Mouse (Mus musculus): Measurements from ENCODE around the gene Kcnh4.

The Kcnh4 gene

DNA sequence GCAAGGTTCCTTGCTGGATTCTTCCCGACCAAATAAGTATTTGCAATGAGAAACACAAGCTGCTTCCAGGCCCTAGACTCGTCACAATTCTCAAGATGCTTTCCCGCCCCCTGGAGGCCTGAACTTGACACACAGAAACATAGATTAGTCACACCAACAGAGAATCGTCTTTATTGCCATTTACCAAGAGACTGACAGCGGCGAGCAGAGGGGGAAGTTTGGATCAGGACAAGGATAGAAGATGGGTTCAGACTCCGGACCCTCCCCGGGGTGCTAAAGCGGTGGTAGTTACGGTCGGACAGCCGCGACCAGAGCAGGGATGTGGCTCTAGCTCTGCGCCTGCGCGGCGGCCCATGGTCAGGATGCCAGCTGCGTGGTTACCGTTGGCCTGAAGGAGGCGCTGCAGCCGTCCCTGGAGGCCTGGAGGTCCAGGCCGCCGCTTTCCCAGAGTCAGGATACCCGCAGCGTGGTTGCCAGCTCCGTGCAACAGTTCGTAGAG, 1.9 kb upstream of the Kcnh4 start:
- DNase-seq = peak; percentile 53 to 55

DNA sequence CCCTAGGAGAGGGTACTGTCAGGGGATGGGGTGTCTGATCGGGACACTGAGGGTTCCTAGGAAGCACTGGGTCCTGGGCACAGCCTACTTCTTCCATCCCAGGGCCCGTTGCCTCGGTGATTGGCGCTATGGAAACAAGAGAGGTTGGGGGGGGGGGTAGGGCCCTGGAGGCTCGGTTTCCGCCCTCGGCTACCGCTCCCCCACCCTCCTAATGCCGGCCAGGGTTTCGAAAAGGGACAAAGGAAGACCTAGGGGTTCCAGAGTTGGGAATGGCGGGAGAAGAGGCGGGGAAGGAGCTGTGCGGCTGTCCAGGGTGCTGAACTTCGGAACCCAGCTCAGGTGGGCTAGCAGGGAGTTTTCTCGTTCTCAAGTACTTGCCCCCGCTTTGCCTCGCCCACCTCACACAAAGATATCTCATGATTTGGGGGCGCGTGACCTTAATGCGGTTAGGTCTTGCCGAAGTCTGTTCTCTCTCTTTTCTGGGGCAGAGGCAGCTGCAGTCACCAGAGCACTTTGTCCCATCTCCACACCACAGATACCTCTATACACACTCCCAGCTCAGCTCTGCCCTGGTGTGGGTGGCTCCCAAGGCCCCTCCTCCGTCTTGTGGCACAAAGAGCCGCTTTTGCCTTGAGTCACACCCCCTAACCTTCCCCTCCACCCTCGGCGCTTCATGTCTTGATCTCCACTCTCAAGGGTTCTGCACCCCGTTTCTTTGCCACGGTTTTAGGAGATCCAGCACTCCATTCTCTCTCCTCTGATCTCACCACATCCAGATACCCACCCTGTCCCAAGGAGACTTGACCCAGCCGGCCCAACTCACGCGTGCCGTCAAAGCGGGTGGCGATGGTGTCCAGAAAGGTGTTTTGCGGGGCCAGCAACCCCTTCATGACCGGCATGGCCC, 783 bp downstream of the Kcnh4 start:
- DNase-seq = no peak

- no peak for DNase-seq
Measured at GRCm38 (mm10) chr11:100757566-100757965, 2.2 kb downstream of the Kcnh4 start.

- no peak for DNase-seq
Measured at GRCm38 (mm10) chr11:100756476-100756875, 3.3 kb downstream of the Kcnh4 start.

DNA sequence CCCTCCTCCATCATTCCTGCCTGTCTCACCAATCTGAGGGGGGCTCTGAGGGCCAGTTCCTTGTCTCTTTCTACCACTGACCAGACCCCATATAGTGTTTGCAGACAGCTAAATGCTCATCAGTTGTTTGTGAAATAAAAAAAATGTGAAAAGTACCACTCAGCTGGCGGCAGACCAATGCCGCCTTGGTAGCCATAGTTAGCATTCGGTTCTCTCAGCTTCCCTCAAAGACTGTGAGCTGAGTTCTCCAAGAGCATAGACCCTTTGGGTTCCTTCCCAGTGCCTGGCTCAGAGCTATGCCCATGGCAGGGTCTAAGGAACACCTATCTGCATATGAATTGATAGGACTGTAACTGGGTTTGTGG, 5.1 kb downstream of the Kcnh4 start:
- no peak for DNase-seq

- no peak for DNase-seq
Measured at GRCm38 (mm10) chr11:100754021-100754692, 5.6 kb downstream of the Kcnh4 start.

DNA sequence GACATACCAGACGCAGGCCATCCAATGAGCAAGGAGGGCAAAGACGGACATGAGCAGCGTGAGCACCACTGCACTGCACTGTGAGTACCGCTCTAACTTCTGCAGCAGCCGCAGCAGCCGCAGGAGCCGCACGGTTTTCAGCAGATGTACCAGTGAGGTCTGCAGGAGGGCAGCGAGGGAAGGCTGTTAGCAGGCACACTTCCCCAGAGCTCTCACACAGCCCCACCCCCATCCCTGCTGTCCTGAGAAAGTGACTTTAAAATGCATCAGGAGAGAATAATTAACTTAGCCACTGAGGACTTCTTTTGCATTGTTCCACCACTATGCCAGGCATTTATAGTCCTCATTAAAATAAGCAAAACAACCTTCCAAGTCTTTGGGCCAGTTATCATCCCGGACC, 7.4 kb downstream of the Kcnh4 start:
- no peak for DNase-seq

GRCm38 (mm10) chr11:100750127-100750526, 9.6 kb downstream of the Kcnh4 start:
- DNase-seq = no peak

- no peak for DNase-seq
Measured at GRCm38 (mm10) chr11:100749469-100749868, 10.3 kb downstream of the Kcnh4 start.

DNA sequence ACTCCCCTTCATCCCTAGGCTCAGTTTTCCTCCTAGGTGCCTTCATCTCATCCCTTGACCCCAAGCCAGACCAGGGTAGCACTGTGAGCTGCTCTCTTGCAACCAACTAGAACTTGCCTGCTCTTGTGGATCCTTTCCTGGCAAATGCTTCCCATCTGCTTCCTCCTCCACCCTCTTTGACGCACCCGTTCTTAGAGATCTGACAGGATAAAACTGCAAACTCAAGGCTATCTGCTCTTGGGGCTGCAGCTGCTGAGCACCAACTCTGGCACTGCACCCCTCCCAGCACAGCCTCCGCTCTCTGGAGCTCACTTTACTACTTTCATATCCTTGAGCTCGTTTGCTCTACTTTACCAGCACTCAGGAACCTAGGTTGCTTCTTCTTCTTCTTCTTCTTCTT, 11.1 kb downstream of the Kcnh4 start:
- DNase-seq = no peak

DNA sequence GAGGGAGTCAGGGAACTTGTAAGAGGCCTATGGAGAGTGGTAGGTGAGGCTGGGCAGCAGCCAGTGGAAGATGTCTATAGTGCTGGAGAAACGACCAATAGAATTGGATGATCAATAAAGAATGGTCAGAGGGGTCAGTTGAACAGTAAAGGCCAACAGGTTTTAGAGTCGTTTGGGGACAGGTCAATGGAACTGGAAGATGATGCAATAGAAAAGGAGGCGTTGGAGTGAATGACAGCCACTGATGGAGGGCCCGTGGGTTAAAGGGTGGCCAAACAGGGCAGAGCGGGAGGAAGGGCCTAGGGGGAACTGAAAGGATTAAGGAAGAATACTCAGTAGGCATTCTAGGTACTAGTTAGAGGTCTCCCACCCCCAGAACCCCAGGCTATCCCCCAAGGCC, 12.6 kb downstream of the Kcnh4 start:
- no peak for DNase-seq

DNA sequence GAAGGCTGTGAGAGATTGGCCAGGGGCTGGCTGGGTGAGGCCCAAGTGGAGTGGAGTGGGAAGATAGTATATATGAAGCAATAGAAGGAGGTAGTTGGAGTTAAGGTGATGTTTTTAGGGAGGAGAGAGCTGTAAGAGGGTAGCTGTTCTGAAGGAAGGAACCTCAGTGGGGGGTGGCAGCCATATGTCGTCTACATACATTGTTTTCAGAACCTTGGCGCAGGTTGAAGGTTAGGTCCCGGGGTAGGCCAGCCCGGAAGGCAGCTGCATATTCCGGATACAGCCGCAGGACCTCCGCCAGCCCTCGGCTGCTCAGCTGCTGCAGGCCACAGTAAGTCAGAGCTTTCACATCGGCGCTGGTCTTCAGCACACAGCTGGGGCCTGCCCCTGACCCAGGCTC, 13.2 kb downstream of the Kcnh4 start:
- DNase-seq = no peak

- DNase-seq = no peak
Measured at GRCm38 (mm10) chr11:100745085-100745484, 14.7 kb downstream of the Kcnh4 start.

DNA sequence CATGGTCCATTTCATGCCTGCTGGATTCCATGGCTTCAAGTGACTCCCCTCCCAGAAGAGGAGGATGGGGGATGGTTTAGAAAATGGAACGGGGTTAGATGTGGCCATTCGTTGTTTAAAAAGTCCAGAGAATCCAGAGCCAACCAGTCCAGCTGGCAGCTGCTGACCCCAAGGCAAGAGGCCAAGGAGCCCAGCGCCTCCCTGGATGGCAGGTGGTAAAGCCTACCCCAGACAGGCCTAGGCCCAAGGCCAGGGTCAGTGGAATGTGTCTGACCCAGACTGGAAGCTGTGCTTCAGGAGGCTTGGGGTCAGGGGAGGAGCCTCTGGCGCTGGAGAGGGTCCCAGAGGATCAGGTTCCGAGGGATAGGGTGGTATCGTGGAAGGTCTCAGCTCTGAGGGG, 18.4 kb downstream of the Kcnh4 start:
- DNase-seq = no peak

- DNase-seq = no peak
Measured at GRCm38 (mm10) chr11:100738749-100739148, 21.0 kb downstream of the Kcnh4 start.

GRCm38 (mm10) chr11:100738066-100738604, 21.6 kb downstream of the Kcnh4 start, which contains the start of gene Rab5c:
Gene Rab5c (minus strand): TSS chr11:100738215.
- peak; percentile 99 for DNase-seq

GRCm38 (mm10) chr11:100737105-100737733, 22.5 kb downstream of the Kcnh4 start:
- no peak for DNase-seq

GRCm38 (mm10) chr11:100736746-100737080, 23.0 kb downstream of the Kcnh4 start:
- no peak for DNase-seq

DNA sequence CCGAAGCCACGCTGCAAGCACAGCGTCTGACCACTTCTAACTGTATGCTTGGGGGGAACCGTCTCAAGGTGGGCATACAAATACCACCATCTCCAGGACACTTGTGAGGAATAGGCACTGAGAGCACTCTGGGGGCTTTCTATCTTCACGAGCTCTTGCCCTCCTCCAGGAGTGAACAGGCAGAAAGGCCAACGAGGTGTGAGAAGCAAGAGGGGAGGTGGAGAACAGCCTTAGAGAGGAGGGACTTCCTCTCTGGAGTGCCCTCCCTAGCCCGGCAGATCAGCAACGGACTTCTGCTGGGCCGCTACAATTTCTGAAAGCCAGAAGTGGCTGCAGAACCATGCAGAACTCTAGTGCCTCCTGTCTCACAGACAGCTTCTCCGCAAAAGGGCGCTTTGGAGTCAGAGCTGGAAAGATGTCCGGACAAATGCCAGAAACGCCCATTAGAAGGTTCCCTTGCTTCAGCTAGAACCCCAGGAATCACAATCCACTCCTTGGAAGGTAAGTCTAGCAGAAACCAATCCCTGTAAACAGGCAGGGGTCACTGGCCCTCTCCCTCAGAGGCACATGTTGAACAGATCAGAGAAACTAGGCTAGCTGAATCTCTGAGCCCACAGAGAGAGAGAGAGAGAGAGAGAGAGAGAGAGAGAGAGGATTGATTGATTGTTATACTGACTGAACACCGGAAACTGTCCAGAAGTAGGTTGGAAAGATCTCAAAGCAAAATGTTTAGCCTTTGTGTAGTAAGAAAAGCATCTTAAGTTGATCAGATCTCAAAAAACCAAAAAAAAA, 23.6 kb downstream of the Kcnh4 start:
- peak in 1 of 2 experiments; percentile 12 for DNase-seq

- no peak for DNase-seq
Measured at GRCm38 (mm10) chr11:100735134-100735865, 24.4 kb downstream of the Kcnh4 start.

DNA sequence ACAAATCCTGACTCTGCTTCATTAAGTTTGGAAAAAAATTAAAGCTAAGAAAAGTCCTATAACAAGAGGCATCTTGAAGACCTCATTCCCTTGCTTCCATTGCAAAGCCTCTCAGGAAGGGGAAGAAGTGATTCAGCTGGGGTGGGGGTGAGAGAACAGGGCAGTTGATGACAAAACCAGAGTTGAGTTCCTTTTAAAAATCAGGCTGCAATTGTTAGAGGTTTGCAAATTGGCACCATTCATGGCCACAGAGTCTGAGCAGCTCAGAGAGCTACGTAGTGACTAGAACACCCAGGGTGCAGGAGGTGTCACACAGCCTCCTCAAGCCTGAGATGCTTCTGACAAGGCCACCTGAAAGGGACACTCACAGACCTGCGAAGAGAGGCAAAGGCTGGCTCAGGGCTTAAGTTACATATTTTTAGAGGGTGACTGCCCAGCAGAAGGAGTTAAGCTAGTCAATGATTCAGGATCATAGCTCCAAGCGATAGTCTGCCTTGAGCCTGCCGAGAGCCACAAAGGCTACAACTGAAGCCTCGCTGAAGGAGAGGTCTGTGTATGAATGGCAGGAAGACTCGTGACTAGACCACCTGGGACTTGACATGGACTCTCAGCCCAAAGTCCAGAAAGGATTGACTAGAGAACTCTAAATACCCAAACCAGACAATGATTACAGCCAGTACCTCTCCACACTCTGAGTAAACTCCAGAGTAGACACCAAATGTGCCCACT, 29.1 kb downstream of the Kcnh4 start:
- no peak for DNase-seq

All from thymus, adult 18-20 months (tissue).